Mouse (Mus musculus): ENCODE results near the gene Oas2.

DNA sequence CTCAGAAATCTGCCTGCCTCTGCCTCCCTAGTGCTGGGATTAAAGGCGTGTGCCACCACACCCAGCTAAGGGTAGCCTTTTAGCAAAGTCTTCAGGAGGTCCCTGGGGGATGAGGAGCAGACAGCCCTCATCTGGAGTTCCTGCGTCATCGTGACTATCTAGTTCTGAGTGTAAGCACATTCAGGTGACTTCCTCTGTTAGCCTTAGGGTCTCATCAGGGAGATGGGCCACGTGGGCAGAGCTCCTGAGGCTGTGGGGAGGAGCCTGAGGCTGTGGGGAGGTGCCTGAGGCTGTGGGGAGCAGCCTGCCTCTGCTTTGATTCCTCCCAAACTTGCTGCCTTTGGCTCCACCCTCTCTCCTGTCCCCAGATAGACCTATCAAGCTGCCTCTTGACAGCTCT, 52.8 kb downstream of the Oas2 start:
- TF ChIP-seq POLR2A (IDR thresholded peaks at IDR 0.05; ENCODE audit: low read depth, low read length) = no peak
- TF ChIP-seq CTCF (IDR thresholded peaks at IDR 0.05; ENCODE audit: extremely low read depth, insufficient read depth, insufficient read length, insufficient replicate concordance) = no peak

Measured in spleen, adult 2 months (tissue).